Mouse (Mus musculus) leukemia stem cell, adult 10-12 weeks (primary cell): ENCODE data around the gene Sez6. TPM values are rescaled to one million over a fixed set of nuclear protein-coding genes. Genes with fewer than 3 reads are reported as not detected.

Experiments
- polyA plus RNA-seq: library from polyadenylated mRNA; stranded (reverse); fragments of >175 nt; gene quantifications from 2 replicates; pipeline ENCODE4 v1.2.3, GENCODE M21; 2012; ENCODE audit warnings: low replicate concordance

Sez6 gene
- not detected in 2 replicates for polyA plus RNA-seq

GRCm38 (mm10) chr11:77930751-77931540 is at the start of gene Sez6:
Gene Sez6 (plus strand): TSS chr11:77930800.

GRCm38 (mm10) chr11:77893787-77894718 is 36.5 kb upstream of the Sez6 start, which contains the start of gene Pipox:
Gene Pipox (minus strand): TSS chr11:77894096.

GRCm38 (mm10) chr11:77982441-77982905 is 51.9 kb downstream of the Sez6 start, which contains the start of gene Phf12:
Gene Phf12 (plus strand): TSS chr11:77982754.

Other genes with a start within 250 kb of the Sez6 start
- gene Nufip2, start 244.6 kb upstream of the Sez6 start, polyA plus RNA-seq: 25.9 and 37.8 TPM in 2 replicates
- not detected in 2 replicates for gene Cryba1, start 205.5 kb upstream of the Sez6 start, polyA plus RNA-seq
- gene Myo18a, start 167.6 kb upstream of the Sez6 start, polyA plus RNA-seq: 34.4 and 63.7 TPM in 2 replicates
- gene Gm10277, start 143.1 kb upstream of the Sez6 start, polyA plus RNA-seq: not detected in 2 replicates
- not detected in 2 replicates for gene Pipox, start 36.7 kb upstream of the Sez6 start, polyA plus RNA-seq
- gene Phf12, start 52.0 kb downstream of the Sez6 start, polyA plus RNA-seq: 131 and 144 TPM in 2 replicates
- gene Dhrs13, start 101.5 kb downstream of the Sez6 start, polyA plus RNA-seq: 5.7 and 15.0 TPM in 2 replicates
- 18.6 and 19.6 TPM in 2 replicates for gene Flot2, start 107.1 kb downstream of the Sez6 start, polyA plus RNA-seq
- 2.9 and 8.6 TPM in 2 replicates for gene Eral1, start 149.6 kb downstream of the Sez6 start, polyA plus RNA-seq
- gene Fam222b, start 163.9 kb downstream of the Sez6 start, polyA plus RNA-seq: 34.8 and 35.4 TPM in 2 replicates
- 69.0 and 176 TPM in 2 replicates for gene Traf4, start 234.8 kb downstream of the Sez6 start, polyA plus RNA-seq
- gene Nek8, start 245.9 kb downstream of the Sez6 start, polyA plus RNA-seq: 13.6 and 18.0 TPM in 2 replicates
- gene Tlcd1, start 245.9 kb downstream of the Sez6 start, polyA plus RNA-seq: 281 and 738 TPM in 2 replicates